ENCODE assay signal across 22 mouse cellular contexts in genomic region chr4:22196501-22196900, GRCm38 (mm10).
A peak's percentile ranks its signal among the peaks of the same experiment; 100 is the strongest.
DNase-seq lines count a peak whose midpoint lies in the region; ATAC-seq lines count a peak whose summit lies in the region.
"Had no signal": no experiment of that assay in that cellular context is flagged by ENCODE, and none has a peak within 500 bp of the region (broad histone marks: within the 10 kb centered on the region; RNA-seq: fewer than 3 reads in every experiment).

No protein-coding gene starts in this region.

- no peaks in the 10 kb centered on the region for H3K36me3 ChIP-seq in forebrain, embryonic 14.5 days (ENCODE audit: control insufficient read depth, insufficient read depth, low read length)
- H3K36me3 ChIP-seq in forebrain, embryonic 11.5 days (ENCODE audit: control insufficient read depth, insufficient read depth, low read length), result no peaks in the 10 kb centered on the region
- H3K36me3 ChIP-seq in limb, embryonic 11.5 days (ENCODE audit: control insufficient read depth, insufficient read depth, low read length), result no peaks in the 10 kb centered on the region
- H3K36me3 ChIP-seq in limb, embryonic 10.5 days, result no peaks in the 10 kb centered on the region
- H3K36me3 ChIP-seq in embryonic facial prominence, embryonic 15.5 days, result no peaks in the 10 kb centered on the region
- H3K36me3 ChIP-seq: hindbrain, embryonic 12.5 days; liver, embryonic 13.5 days; lung, embryonic 15.5 days; neural tube, embryonic 15.5 days had no signal

- H3K9me3 ChIP-seq in forebrain, embryonic 14.5 days (replicated peaks; ENCODE audit: control insufficient read depth, low read length), result no peaks in the 10 kb centered on the region
- H3K9me3 ChIP-seq in forebrain, embryonic 11.5 days (ENCODE audit: control insufficient read depth, low read length), result no peaks in the 10 kb centered on the region
- no peaks in the 10 kb centered on the region for H3K9me3 ChIP-seq in limb, embryonic 11.5 days (ENCODE audit: control insufficient read depth, low read length)
- no peaks in the 10 kb centered on the region for H3K9me3 ChIP-seq in limb, embryonic 10.5 days (replicated peaks)
- H3K9me3 ChIP-seq in embryonic facial prominence, embryonic 15.5 days (replicated peaks), result 0 out of 2 replicates have a peak, but pooled peaks cover 3% of the 10 kb centered on the region
- H3K9me3 ChIP-seq: hindbrain, embryonic 12.5 days; liver, embryonic 13.5 days; lung, embryonic 15.5 days; neural tube, embryonic 15.5 days had no signal

- H3K27ac ChIP-seq in forebrain, embryonic 14.5 days (ENCODE audit: low read depth, low read length), result no peak overlapping the region
- no peak overlapping the region for H3K27ac ChIP-seq in forebrain, embryonic 11.5 days (ENCODE audit: low read depth, low read length)
- no peak overlapping the region for H3K27ac ChIP-seq in limb, embryonic 11.5 days (replicated peaks; ENCODE audit: low read depth, low read length)
- no peak overlapping the region for H3K27ac ChIP-seq in limb, embryonic 10.5 days
- no peak overlapping the region for H3K27ac ChIP-seq in embryonic facial prominence, embryonic 15.5 days (replicated peaks)
- H3K27ac ChIP-seq: hindbrain, embryonic 12.5 days; left cerebral cortex, adult 2 months; liver, embryonic 13.5 days; lung, embryonic 15.5 days; macrophage; neural tube, embryonic 15.5 days; stomach, postnatal 0 days had no signal

- no peak for ATAC-seq in forebrain, embryonic 14.5 days
- ATAC-seq in forebrain, embryonic 11.5 days (replicated peaks; ENCODE audit: low FRiP score), result no peak
- 0 out of 2 replicates have a peak, but pooled peaks have one; percentile 39 for ATAC-seq in limb, embryonic 11.5 days (ENCODE audit: insufficient number of reproducible peaks, low FRiP score, low TSS enrichment, low read depth)
- ATAC-seq in embryonic facial prominence, embryonic 15.5 days (ENCODE audit: insufficient number of reproducible peaks, low FRiP score, low TSS enrichment, low read depth), result peak; percentile 60; the same call in 1 of the 2 replicates
- ATAC-seq: forebrain, embryonic 16.5 days had no signal

- H3K4me1 ChIP-seq in forebrain, embryonic 14.5 days (ENCODE audit: control insufficient read depth, insufficient read depth, low read length), result no peaks in the 10 kb centered on the region
- no peaks in the 10 kb centered on the region for H3K4me1 ChIP-seq in forebrain, embryonic 11.5 days (replicated peaks; ENCODE audit: control insufficient read depth, insufficient read depth, low read length)
- no peaks in the 10 kb centered on the region for H3K4me1 ChIP-seq in limb, embryonic 11.5 days (ENCODE audit: control insufficient read depth, insufficient read depth, low read length)
- H3K4me1 ChIP-seq in limb, embryonic 10.5 days, result 0 out of 2 replicates have a peak, but pooled peaks cover 5% of the 10 kb centered on the region
- H3K4me1 ChIP-seq in embryonic facial prominence, embryonic 15.5 days, result no peaks in the 10 kb centered on the region
- H3K4me1 ChIP-seq: hindbrain, embryonic 12.5 days; liver, embryonic 13.5 days; lung, embryonic 15.5 days; neural tube, embryonic 15.5 days had no signal

- 32% methylated on average over 3 of the region's 3 CpGs for WGBS in forebrain, embryonic 14.5 days
- 74% methylated on average over 3 of the region's 3 CpGs for WGBS in forebrain, embryonic 11.5 days
- 36% methylated on average over 3 of the region's 3 CpGs for WGBS in limb, embryonic 11.5 days
- WGBS in limb, embryonic 10.5 days, result 74% methylated on average over 3 of the region's 3 CpGs
- 53% methylated on average over 3 of the region's 3 CpGs for WGBS in embryonic facial prominence, embryonic 15.5 days

- no peaks in the 10 kb centered on the region for H3K27me3 ChIP-seq in forebrain, embryonic 14.5 days (replicated peaks; ENCODE audit: control insufficient read depth, insufficient read depth, low read length)
- no peaks in the 10 kb centered on the region for H3K27me3 ChIP-seq in forebrain, embryonic 11.5 days (ENCODE audit: control insufficient read depth, insufficient read depth, low read length)
- no peaks in the 10 kb centered on the region for H3K27me3 ChIP-seq in limb, embryonic 11.5 days (ENCODE audit: control insufficient read depth, insufficient read depth, low read length)
- H3K27me3 ChIP-seq in limb, embryonic 10.5 days (ENCODE audit: low read depth, poor library complexity, severe bottlenecking), result no peaks in the 10 kb centered on the region
- H3K27me3 ChIP-seq in embryonic facial prominence, embryonic 15.5 days, result no peaks in the 10 kb centered on the region
- H3K27me3 ChIP-seq: hindbrain, embryonic 12.5 days; liver, embryonic 13.5 days; lung, embryonic 15.5 days; neural tube, embryonic 15.5 days had no signal

- H3K4me2 ChIP-seq in forebrain, embryonic 14.5 days (ENCODE audit: low read length), result no peak overlapping the region
- no peak overlapping the region for H3K4me2 ChIP-seq in forebrain, embryonic 11.5 days (ENCODE audit: low read depth, low read length, severe bottlenecking)
- no peak overlapping the region for H3K4me2 ChIP-seq in limb, embryonic 11.5 days (ENCODE audit: low read depth, severe bottlenecking)
- H3K4me2 ChIP-seq in embryonic facial prominence, embryonic 15.5 days (replicated peaks), result no peak overlapping the region
- H3K4me2 ChIP-seq: hindbrain, embryonic 12.5 days; liver, embryonic 13.5 days; lung, embryonic 15.5 days; midbrain, embryonic 11.5 days; neural tube, embryonic 15.5 days had no signal

- H3K9ac ChIP-seq in forebrain, embryonic 14.5 days (ENCODE audit: low read length), result no peak overlapping the region
- H3K9ac ChIP-seq in forebrain, embryonic 11.5 days (ENCODE audit: low read length), result no peak overlapping the region
- H3K9ac ChIP-seq in limb, embryonic 11.5 days (ENCODE audit: low read length), result no peak overlapping the region
- H3K9ac ChIP-seq in embryonic facial prominence, embryonic 15.5 days, result no peak overlapping the region
- H3K9ac ChIP-seq: hindbrain, embryonic 12.5 days; liver, embryonic 13.5 days; lung, embryonic 15.5 days; neural tube, embryonic 15.5 days had no signal

- H3K4me3 ChIP-seq in forebrain, embryonic 14.5 days (ENCODE audit: low read depth, low read length), result no peak overlapping the region
- no peak overlapping the region for H3K4me3 ChIP-seq in forebrain, embryonic 11.5 days (ENCODE audit: low read depth, low read length)
- H3K4me3 ChIP-seq in limb, embryonic 11.5 days (ENCODE audit: low read depth, low read length), result no peak overlapping the region
- no peak overlapping the region for H3K4me3 ChIP-seq in limb, embryonic 10.5 days
- no peak overlapping the region for H3K4me3 ChIP-seq in embryonic facial prominence, embryonic 15.5 days (replicated peaks)
- H3K4me3 ChIP-seq: hindbrain, embryonic 12.5 days; left cerebral cortex, adult 2 months; liver, embryonic 13.5 days; lung, embryonic 15.5 days; neural tube, embryonic 15.5 days had no signal

- peak; percentile 42 for DNase-seq in forebrain, embryonic 14.5 days (ENCODE audit: low spot score)
- no peak for DNase-seq in forebrain, embryonic 11.5 days (ENCODE audit: low spot score)
- DNase-seq in limb, embryonic 11.5 days (ENCODE audit: low spot score), result peak; percentile 43
- no peak for DNase-seq in limb, embryonic 10.5 days (ENCODE audit: low spot score)
- DNase-seq in Muller cell, postnatal 12 days (ENCODE audit: inconsistent ontology term), result peak; percentile 70
- DNase-seq in adrenal gland, adult 18-20 months (ENCODE audit: low spot score in 2 of 2), result no peak
- DNase-seq: adrenal gland, adult 2 months; B cell, adult 2 months; cerebellum, adult 8-10 months; layer of hippocampus, adult 9-11 months; left cerebral cortex, postnatal 4 days; liver, embryonic 13.5 days; right cerebral cortex, postnatal 4 days had no signal

Comparison
In these comparisons a context has a peak if more than half of its experiments do, and no peak if none do; other contexts are left out.
1. DNase-seq: peak in forebrain, embryonic 14.5 days (single experiment), limb, embryonic 11.5 days (single experiment) and Muller cell, postnatal 12 days (single experiment); none in forebrain, embryonic 11.5 days (single experiment), limb, embryonic 10.5 days (single experiment) and adrenal gland, adult 18-20 months (0 of 2).
2. ATAC-seq: peak in limb, embryonic 11.5 days (single experiment) and embryonic facial prominence, embryonic 15.5 days (single experiment); none in forebrain, embryonic 14.5 days (single experiment) and forebrain, embryonic 11.5 days (single experiment).